Mouse (Mus musculus): ENCODE data around the gene Prkn.

GRCm38 (mm10) chr17:11161436-11161835 is 321.3 kb downstream of the Prkn start:
- TF ChIP-seq CTCF (IDR thresholded peaks at IDR 0.05; ENCODE audit: borderline replicate concordance, extremely low read depth, insufficient read depth, insufficient read length) (no peak), POLR2A (IDR thresholded peaks at IDR 0.05; ENCODE audit: borderline replicate concordance, extremely low read depth, insufficient read depth, insufficient read length, poor library complexity, severe bottlenecking) (no peak)
